Mouse (Mus musculus): ENCODE results near the gene Tomm40. TPM values are rescaled to one million over a fixed set of nuclear protein-coding genes. Genes with fewer than 3 reads are reported as not detected.

Tomm40 gene
- polyA plus RNA-seq, 1 experiment from 2014 or later, result 138 TPM

Other genes starting within 250 kb of the Tomm40 start
- gene Bloc1s3, start 207.1 kb downstream of the Tomm40 start, polyA plus RNA-seq (2016; fragmentation: Nextera tagmentation; extraction: Ambion mirVana), result 4.6 and 4.8 TPM in 2 replicates
- gene Trappc6a, start 207.0 kb downstream of the Tomm40 start, polyA plus RNA-seq (2016; fragmentation: Nextera tagmentation; extraction: Ambion mirVana), result 41.7 and 48.1 TPM in 2 replicates
- gene Nkpd1, start 197.6 kb downstream of the Tomm40 start, polyA plus RNA-seq (2016; fragmentation: Nextera tagmentation; extraction: Ambion mirVana), result 0.23 TPM in 1 of 2 replicates, not detected in the other
- gene Ppp1r37, start 152.4 kb downstream of the Tomm40 start, polyA plus RNA-seq (2016; fragmentation: Nextera tagmentation; extraction: Ambion mirVana), result 41.7 and 43.8 TPM in 2 replicates
- 0.30 TPM in 1 of 2 replicates, not detected in the other for gene Zfp296, start 138.2 kb downstream of the Tomm40 start, polyA plus RNA-seq (2016; fragmentation: Nextera tagmentation; extraction: Ambion mirVana)
- 121 and 145 TPM in 2 replicates for gene Gemin7, start 137.8 kb downstream of the Tomm40 start, polyA plus RNA-seq (2016; fragmentation: Nextera tagmentation; extraction: Ambion mirVana)
- gene Clasrp, start 111.0 kb downstream of the Tomm40 start, polyA plus RNA-seq (2016; fragmentation: Nextera tagmentation; extraction: Ambion mirVana), result 70.1 and 73.6 TPM in 2 replicates
- gene Relb, start 86.0 kb downstream of the Tomm40 start, polyA plus RNA-seq (2016; fragmentation: Nextera tagmentation; extraction: Ambion mirVana), result 5.9 and 6.5 TPM in 2 replicates
- 112 and 115 TPM in 2 replicates for gene Clptm1, start 50.4 kb downstream of the Tomm40 start, polyA plus RNA-seq (2016; fragmentation: Nextera tagmentation; extraction: Ambion mirVana)
- 0.46 TPM in 1 of 2 replicates, not detected in the other for gene Apoc2, start 37.5 kb downstream of the Tomm40 start, polyA plus RNA-seq (2016; fragmentation: Nextera tagmentation; extraction: Ambion mirVana)
- gene Gm44805, start 34.0 kb downstream of the Tomm40 start, polyA plus RNA-seq (2016; fragmentation: Nextera tagmentation; extraction: Ambion mirVana), result not detected in 2 replicates
- gene Apoc4, start 34.0 kb downstream of the Tomm40 start, polyA plus RNA-seq (2016; fragmentation: Nextera tagmentation; extraction: Ambion mirVana), result 0.10 TPM in 1 of 2 replicates, not detected in the other
- 3.8 and 4.7 TPM in 2 replicates for gene Apoc1, start 22.8 kb downstream of the Tomm40 start, polyA plus RNA-seq (2016; fragmentation: Nextera tagmentation; extraction: Ambion mirVana)
- gene Apoe, start 16.2 kb downstream of the Tomm40 start, polyA plus RNA-seq (2016; fragmentation: Nextera tagmentation; extraction: Ambion mirVana), result 228 and 246 TPM in 2 replicates
- gene Nectin2, start 35.0 kb upstream of the Tomm40 start, polyA plus RNA-seq (2016; fragmentation: Nextera tagmentation; extraction: Ambion mirVana), result 60.8 and 67.1 TPM in 2 replicates
- gene Bcam, start 55.6 kb upstream of the Tomm40 start, polyA plus RNA-seq (2016; fragmentation: Nextera tagmentation; extraction: Ambion mirVana), result 21.0 and 25.1 TPM in 2 replicates
- 1.0 and 1.3 TPM in 2 replicates for gene Cblc, start 81.4 kb upstream of the Tomm40 start, polyA plus RNA-seq (2016; fragmentation: Nextera tagmentation; extraction: Ambion mirVana)
- gene Bcl3, start 107.3 kb upstream of the Tomm40 start, polyA plus RNA-seq (2016; fragmentation: Nextera tagmentation; extraction: Ambion mirVana), result 1.1 and 2.1 TPM in 2 replicates
- gene Gm19345, start 136.6 kb upstream of the Tomm40 start, polyA plus RNA-seq (2016; fragmentation: Nextera tagmentation; extraction: Ambion mirVana), result 1.1 and 1.7 TPM in 2 replicates
- not detected in 2 replicates for gene Ceacam16, start 145.9 kb upstream of the Tomm40 start, polyA plus RNA-seq (2016; fragmentation: Nextera tagmentation; extraction: Ambion mirVana)
- gene Ceacam19, start 172.5 kb upstream of the Tomm40 start, polyA plus RNA-seq (2016; fragmentation: Nextera tagmentation; extraction: Ambion mirVana), result not detected in 2 replicates
- gene Pvr, start 205.7 kb upstream of the Tomm40 start, polyA plus RNA-seq (2016; fragmentation: Nextera tagmentation; extraction: Ambion mirVana), result 4.6 and 6.1 TPM in 2 replicates
- gene Igsf23, start 235.3 kb upstream of the Tomm40 start, polyA plus RNA-seq (2016; fragmentation: Nextera tagmentation; extraction: Ambion mirVana), result 0.32 TPM in 1 of 2 replicates, not detected in the other
- not detected in 2 replicates for gene Ceacam20, start 250.0 kb upstream of the Tomm40 start, polyA plus RNA-seq (2016; fragmentation: Nextera tagmentation; extraction: Ambion mirVana)